Mouse (Mus musculus) layer of hippocampus, postnatal 10 days (tissue): ENCODE results near the gene Wdr60. TPM values are rescaled to one million over a fixed set of nuclear protein-coding genes. Genes with fewer than 3 reads are reported as not detected.

Source experiments
- DNase-seq, 2 experiments: peaks; one replicate each; pipeline ENCODE4 v3.0.0; 2021; ENCODE audit warnings: low spot score in 2 of 2
- total RNA-seq, 2 experiments: library from RNA; stranded (reverse); gene quantifications; 2 replicates each; pipeline ENCODE4 v1.2.3; 2021

Wdr60 gene
- total RNA-seq, 2 experiments from 2014 or later: 12.6 to 15.6 TPM

- no peak for DNase-seq
These were observed 7.7 kb upstream of the Wdr60 start for GRCm38 (mm10) chr12:116270538-116270937.

- DNase-seq: no peak
These were observed 6.6 kb upstream of the Wdr60 start for GRCm38 (mm10) chr12:116269450-116269849.

GRCm38 (mm10) chr12:116265275-116265674 is 2.5 kb upstream of the Wdr60 start:
- no peak for DNase-seq

- DNase-seq: no peak
These were observed 1.9 kb upstream of the Wdr60 start for GRCm38 (mm10) chr12:116264756-116265155.

GRCm38 (mm10) chr12:116258321-116258720 is 4.5 kb downstream of the Wdr60 start:
- no peak for DNase-seq

- DNase-seq: no peak
These were observed 7.2 kb downstream of the Wdr60 start for GRCm38 (mm10) chr12:116255636-116256035.

GRCm38 (mm10) chr12:116254652-116255051 is 8.2 kb downstream of the Wdr60 start:
- DNase-seq: no peak

GRCm38 (mm10) chr12:116244601-116245000 is 18.2 kb downstream of the Wdr60 start:
- DNase-seq: no peak

GRCm38 (mm10) chr12:116238803-116239202 is 24.0 kb downstream of the Wdr60 start:
- DNase-seq: no peak

- DNase-seq: no peak
These were observed 24.5 kb downstream of the Wdr60 start for GRCm38 (mm10) chr12:116238370-116238769.

GRCm38 (mm10) chr12:116236658-116237057 is 26.2 kb downstream of the Wdr60 start:
- DNase-seq: no peak

GRCm38 (mm10) chr12:116235356-116235755 is 27.5 kb downstream of the Wdr60 start:
- DNase-seq: no peak

- DNase-seq: no peak
These were observed 30.8 kb downstream of the Wdr60 start for GRCm38 (mm10) chr12:116232061-116232460.

- DNase-seq: peak; percentile 16 to 43
These were observed 31.2 kb downstream of the Wdr60 start for GRCm38 (mm10) chr12:116231612-116232011.

- DNase-seq: no peak
These were observed 33.4 kb downstream of the Wdr60 start for GRCm38 (mm10) chr12:116229451-116229850.

- DNase-seq: no peak
These were observed 36.3 kb downstream of the Wdr60 start for GRCm38 (mm10) chr12:116226289-116227057.

GRCm38 (mm10) chr12:116223107-116223506 is 39.7 kb downstream of the Wdr60 start:
- DNase-seq: no peak

GRCm38 (mm10) chr12:116207486-116207885 is 55.3 kb downstream of the Wdr60 start:
- DNase-seq: no peak

- DNase-seq: no peak
These were observed 57.1 kb downstream of the Wdr60 start for GRCm38 (mm10) chr12:116205726-116206125.

GRCm38 (mm10) chr12:116202176-116202981 is 60.4 kb downstream of the Wdr60 start:
- DNase-seq: peak; percentile 75 to 85

- DNase-seq: no peak
These were observed 64.0 kb downstream of the Wdr60 start for GRCm38 (mm10) chr12:116198791-116199190.

- DNase-seq: no peak
These were observed 66.6 kb downstream of the Wdr60 start for GRCm38 (mm10) chr12:116196221-116196620.
